Mouse (Mus musculus) ES-E14 (cell line): ENCODE measurements around the gene Nek11. TPM values are rescaled to one million over a fixed set of nuclear protein-coding genes. Genes with fewer than 3 reads are reported as not detected.

ENCODE experiments used
- DNase-seq: peaks from one replicate; pipeline ENCODE4 v3.0.0-alpha.2; 2013; ENCODE audit warnings: low read depth, low spot score
- H3K27ac ChIP-seq: 2 replicates; pipeline ENCODE4 v1.5.1; 2012; ENCODE audit warnings: low read depth, mild to moderate bottlenecking, low read length, moderate library complexity, mixed read lengths; ENCODE audit not compliant: poor library complexity, insufficient read depth, severe bottlenecking
- H3K36me3 ChIP-seq: 2 replicates; pipeline ENCODE4 v1.6.1; 2012; ENCODE audit warnings: mild to moderate bottlenecking, low read length, moderate library complexity, mixed read lengths; ENCODE audit not compliant: control insufficient read depth, poor library complexity, insufficient read depth, severe bottlenecking
- H3K4me1 ChIP-seq, 2 experiments: fragments of 150-350 bp in 1 of 2; sonication (generic) in 1 of 2; 2 replicates each; pipeline ENCODE4 v1.6.1; 2012; ENCODE audit warnings: low read length in 2 of 2, mild to moderate bottlenecking in 1 of 2, mixed read lengths in 1 of 2; ENCODE audit not compliant: control insufficient read depth in 2 of 2, insufficient read depth in 2 of 2, poor library complexity in 1 of 2
- H3K4me3 ChIP-seq, 2 experiments: fragments of 150-350 bp in 1 of 2; sonication (generic) in 1 of 2; 2 replicates each; pipeline ENCODE4 v1.5.1; 2012; ENCODE audit warnings: low read length in 2 of 2, low read depth in 1 of 2, mild to moderate bottlenecking in 1 of 2, mixed read lengths in 1 of 2; ENCODE audit not compliant: insufficient read depth in 1 of 2, poor library complexity in 1 of 2, severe bottlenecking in 1 of 2
- H3K9ac ChIP-seq: 2 replicates; pipeline ENCODE4 v1.6.1; 2012; ENCODE audit warnings: low read depth, mild to moderate bottlenecking, low read length, mixed read lengths; ENCODE audit not compliant: poor library complexity, insufficient read depth, severe bottlenecking
- H3K9me3 ChIP-seq: fragments of 150-350 bp; sonication (generic); 2 replicates; pipeline ENCODE4 v1.6.1; 2012; ENCODE audit warnings: low read depth, mild to moderate bottlenecking, low read length; ENCODE audit not compliant: control insufficient read depth, insufficient read depth
- CHD2 ChIP-seq: IDR thresholded peaks from 2 replicates; pipeline ENCODE4 v1.6.1; 2014; ENCODE audit warnings: mild to moderate bottlenecking, low read depth, low read length, inconsistent platforms
- HCFC1 ChIP-seq: IDR thresholded peaks from 2 replicates; pipeline ENCODE4 v1.6.1; 2012; ENCODE audit warnings: low read length, inconsistent platforms, borderline replicate concordance; ENCODE audit not compliant: insufficient read depth
- MAFK ChIP-seq: IDR thresholded peaks from 2 replicates; pipeline ENCODE4 v1.6.1; 2014; ENCODE audit warnings: mild to moderate bottlenecking, low read depth, low read length, inconsistent platforms; ENCODE audit not compliant: insufficient read depth
- ZC3H11A ChIP-seq: IDR thresholded peaks from 2 replicates; pipeline ENCODE4 v1.6.1; 2012; ENCODE audit warnings: low read depth, mild to moderate bottlenecking, inconsistent platforms, low read length, borderline replicate concordance
- ZNF384 ChIP-seq: IDR thresholded peaks from 2 replicates; pipeline ENCODE4 v1.6.1; 2012; ENCODE audit warnings: low read depth, low read length, inconsistent platforms
- in situ Hi-C, 2 experiments: fragments of 600-800 bp; cut with MboI; formaldehyde crosslinking; loops; one replicate each; pipeline ENCODE4 v1.15.1; 2025; ENCODE audit warnings: low sequenced_read_pairs in 2 of 2, inconsistent platforms in 1 of 2; ENCODE audit not compliant: unreplicated experiment in 2 of 2
- total RNA-seq: library from RNA; depleted of rRNA; stranded (reverse); fragments of 300-350 nt; gene quantifications from 2 replicates; pipeline ENCODE4 v1.2.3, GENCODE M21; 2012

Nek11 gene
- total RNA-seq, 1 experiment: 0.04 TPM

DNA sequence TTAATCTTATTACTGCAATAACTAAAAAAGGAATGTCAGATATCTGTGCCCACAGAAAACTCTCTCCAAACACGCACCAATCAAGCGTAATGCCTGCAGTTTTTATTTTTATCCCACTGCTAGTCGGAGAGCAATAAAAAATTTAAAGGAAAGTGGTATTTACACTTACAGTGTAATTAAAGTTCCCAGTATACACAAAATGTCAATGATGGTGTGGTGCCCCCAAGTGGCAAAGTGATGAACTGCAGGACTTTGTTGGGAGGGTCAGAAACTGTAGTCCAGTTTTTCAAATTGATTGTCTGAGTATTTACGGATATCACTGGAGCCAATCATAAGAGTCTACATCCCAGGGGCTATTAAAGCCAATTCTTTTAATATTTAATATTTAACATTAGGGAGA, 6.0 kb downstream of the Nek11 start:
- H3K4me1 ChIP-seq: peaks cover 0 to 2% of the 10 kb centered on the region in 2 experiments; a peak in 1 of 4 replicates
- peak; percentile 50 for DNase-seq
- H3K4me3 ChIP-seq: no peak overlapping the region
- no peak overlapping the region for H3K27ac ChIP-seq
- no peaks in the 10 kb centered on the region for H3K9me3 ChIP-seq
- TF ChIP-seq HCFC1 (no peak), CHD2 (no peak), MAFK (no peak), ZC3H11A (peak; percentile 59; the same call in 1 of the 2 replicates)
- H3K9ac ChIP-seq: no peak overlapping the region
- in situ Hi-C loops: loop anchor here (25.0 kb wide), 1 partner anchor 852 kb away; the partner anchor contains the start of gene Cpne4 (in 2 of the 2)
- H3K36me3 ChIP-seq: no peaks in the 10 kb centered on the region

DNA sequence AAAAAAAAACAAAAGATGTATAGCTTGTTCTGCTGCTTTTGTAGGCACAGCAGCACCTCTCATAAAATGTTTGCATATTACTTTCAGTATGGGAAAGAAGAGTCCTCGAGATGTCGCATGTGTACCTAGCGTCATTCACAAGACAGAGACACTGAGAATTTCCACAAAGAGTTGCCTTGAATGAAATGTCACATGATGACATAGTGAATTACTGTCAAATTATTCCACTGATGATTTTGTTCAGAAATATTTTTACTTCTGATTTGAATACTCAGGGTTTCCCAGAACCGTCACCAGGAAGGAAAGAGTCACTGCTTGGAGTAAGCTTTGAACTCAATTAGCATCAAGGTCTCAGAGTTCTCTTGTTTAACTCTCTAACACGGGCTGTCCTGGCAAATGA, 7.9 kb downstream of the Nek11 start:
- DNase-seq: no peak
- no peak overlapping the region for H3K27ac ChIP-seq
- H3K4me1 ChIP-seq: peaks cover 0 to 2% of the 10 kb centered on the region in 2 experiments; a peak in 1 of 4 replicates
- no peak overlapping the region for H3K4me3 ChIP-seq
- H3K36me3 ChIP-seq: no peaks in the 10 kb centered on the region
- no peak overlapping the region for H3K9ac ChIP-seq
- H3K9me3 ChIP-seq: no peaks in the 10 kb centered on the region
- TF ChIP-seq CHD2 (no peak), HCFC1 (no peak), MAFK (no peak), ZC3H11A (no peak), ZNF384 (no peak)
- in situ Hi-C loops: loop anchor here (25.0 kb wide), 1 partner anchor 850 kb away; the partner anchor contains the start of gene Cpne4 (in 2 of the 2)

DNA sequence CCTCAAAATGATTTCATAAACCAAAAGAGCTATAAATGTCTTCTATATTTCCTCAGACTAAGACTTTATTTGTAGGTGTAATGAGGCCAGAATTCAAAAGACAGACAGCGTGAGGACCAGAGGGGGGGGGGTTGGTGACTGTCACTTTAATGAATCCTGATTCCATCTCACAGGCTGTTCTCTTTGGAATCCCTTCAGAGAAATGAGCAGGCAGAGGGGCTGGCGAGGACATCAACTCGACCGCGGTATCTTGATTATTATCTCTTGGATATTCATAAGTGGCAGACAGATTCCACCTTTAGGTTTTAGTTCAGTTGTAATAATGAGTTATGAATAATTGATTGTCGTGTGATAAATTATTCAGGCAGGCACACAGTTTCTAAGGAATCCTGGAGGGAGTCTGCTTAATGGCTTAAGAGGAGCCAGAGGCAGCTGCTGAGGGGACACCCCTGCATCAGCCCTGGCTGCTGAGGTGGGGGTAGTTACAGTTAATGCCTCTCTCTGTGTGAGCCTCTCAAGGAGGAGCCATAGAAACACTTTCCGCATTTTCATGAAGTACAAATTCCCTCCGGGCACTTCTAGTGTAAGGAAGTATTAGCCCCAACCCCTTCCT, 15.7 kb downstream of the Nek11 start:
- no peaks in the 10 kb centered on the region for H3K4me1 ChIP-seq
- peaks cover 8% of the 10 kb centered on the region for H3K9me3 ChIP-seq
- no peak overlapping the region for H3K4me3 ChIP-seq
- in situ Hi-C loops: loop anchor here (25.0 kb wide), 1 partner anchor 842 kb away; the partner anchor contains the start of gene Cpne4 (in 2 of the 2)
- DNase-seq: no peak
- H3K36me3 ChIP-seq: no peaks in the 10 kb centered on the region
- H3K27ac ChIP-seq: no peak overlapping the region
- H3K9ac ChIP-seq: no peak overlapping the region
- no peak for TF ChIP-seq ZC3H11A
- TF ChIP-seq CHD2: no peak
- TF ChIP-seq ZNF384: no peak
- no peak for TF ChIP-seq HCFC1

DNA sequence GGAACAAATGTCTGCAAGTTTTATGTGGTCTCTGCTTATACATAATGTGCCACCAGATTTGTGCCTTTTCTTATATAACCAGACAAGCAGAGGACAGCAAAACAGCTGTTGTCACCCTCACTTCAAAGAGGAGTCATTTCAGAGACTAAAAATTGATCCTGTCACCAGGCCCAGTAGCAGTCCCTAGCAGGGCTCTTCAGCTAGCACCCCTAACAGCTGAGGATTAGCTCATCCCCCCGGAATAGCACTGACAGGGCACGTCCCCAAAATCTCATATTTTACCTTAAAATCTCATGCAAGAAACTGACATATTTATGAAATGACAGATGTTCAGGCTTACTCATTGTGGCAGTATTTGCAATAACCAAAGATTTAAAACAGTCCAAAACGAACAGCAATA, 17.7 kb downstream of the Nek11 start:
- H3K36me3 ChIP-seq: no peaks in the 10 kb centered on the region
- no peak overlapping the region for H3K4me3 ChIP-seq
- in situ Hi-C loops: loop anchor here (25.0 kb wide), 1 partner anchor 840 kb away; the partner anchor contains the start of gene Cpne4 (in 2 of the 2)
- no peak for DNase-seq
- H3K9me3 ChIP-seq: peaks cover 8% of the 10 kb centered on the region
- H3K4me1 ChIP-seq: no peaks in the 10 kb centered on the region
- no peak overlapping the region for H3K27ac ChIP-seq
- no peak overlapping the region for H3K9ac ChIP-seq
- TF ChIP-seq ZNF384: no peak
- TF ChIP-seq MAFK: no peak
- TF ChIP-seq HCFC1: no peak
- no peak for TF ChIP-seq ZC3H11A
- TF ChIP-seq CHD2: no peak
